Mouse (Mus musculus): ENCODE results near the gene Rmdn2. TPM values are rescaled to one million over a fixed set of nuclear protein-coding genes. Genes with fewer than 3 reads are reported as not detected.

The Rmdn2 gene
- total and polyA plus RNA-seq, 2 experiments, result 14.1 to 82.7 TPM

GRCm38 (mm10) chr17:79710246-79710842 is 98.7 kb downstream of the Rmdn2 start:
- Histone ChIP-seq H3K79me2 (ENCODE audit: control insufficient read depth, insufficient read depth, low read length) (no peaks in the 10 kb centered on the region), H3K9ac (ENCODE audit: low read depth, low read length) (no peak overlapping the region), H3K27me3 (ENCODE audit: control insufficient read depth, insufficient read depth, low read length) (peaks cover 21% of the 10 kb centered on the region), H3K4me1 (ENCODE audit: control insufficient read depth, insufficient read depth, low read length) (peaks cover 3% of the 10 kb centered on the region; the same call in 1 of the 2 replicates), H3K4me3 (ENCODE audit: insufficient read depth, low read depth, low read length) (no peak overlapping the region), H3K36me3 (ENCODE audit: control insufficient read depth, insufficient read depth, low read length) (no peaks in the 10 kb centered on the region), H3K27ac (replicated peaks; ENCODE audit: insufficient read depth, low read depth, low read length) (no peak overlapping the region)
- DNase-seq (ENCODE audit: extremely low read depth, low read depth, low spot score), result no peak
- TF ChIP-seq POLR2A (IDR thresholded peaks at IDR 0.05; ENCODE audit: extremely low read depth, insufficient read depth, low read length) (no peak), CTCF (IDR thresholded peaks at IDR 0.05; ENCODE audit: low read depth, low read length) (no peak)
- WGBS, result 45% methylated on average over 15 of the region's 15 CpGs

- Histone ChIP-seq H3K36me3 (ENCODE audit: control insufficient read depth, insufficient read depth, low read length) (no peaks in the 10 kb centered on the region), H3K4me3 (ENCODE audit: insufficient read depth, low read depth, low read length) (no peak overlapping the region), H3K4me1 (ENCODE audit: control insufficient read depth, insufficient read depth, low read length) (peaks cover 3% of the 10 kb centered on the region; the same call in 1 of the 2 replicates), H3K9ac (ENCODE audit: low read depth, low read length) (no peak overlapping the region), H3K27ac (replicated peaks; ENCODE audit: insufficient read depth, low read depth, low read length) (no peak overlapping the region), H3K79me2 (ENCODE audit: control insufficient read depth, insufficient read depth, low read length) (no peaks in the 10 kb centered on the region), H3K27me3 (ENCODE audit: control insufficient read depth, insufficient read depth, low read length) (peaks cover 21% of the 10 kb centered on the region)
- no peak for DNase-seq (ENCODE audit: extremely low read depth, low read depth, low spot score)
- 38% methylated on average over 6 of the region's 6 CpGs for WGBS
- TF ChIP-seq POLR2A (IDR thresholded peaks at IDR 0.05; ENCODE audit: extremely low read depth, insufficient read depth, low read length) (no peak), CTCF (IDR thresholded peaks at IDR 0.05; ENCODE audit: low read depth, low read length) (no peak)
These were observed 100.3 kb downstream of the Rmdn2 start for GRCm38 (mm10) chr17:79711944-79712343.

- Histone ChIP-seq H3K79me2 (ENCODE audit: control insufficient read depth, insufficient read depth, low read length) (no peaks in the 10 kb centered on the region), H3K4me3 (ENCODE audit: insufficient read depth, low read depth, low read length) (no peak overlapping the region), H3K9ac (ENCODE audit: low read depth, low read length) (no peak overlapping the region), H3K27ac (replicated peaks; ENCODE audit: insufficient read depth, low read depth, low read length) (no peak overlapping the region), H3K27me3 (ENCODE audit: control insufficient read depth, insufficient read depth, low read length) (peaks cover 21% of the 10 kb centered on the region), H3K36me3 (ENCODE audit: control insufficient read depth, insufficient read depth, low read length) (no peaks in the 10 kb centered on the region), H3K4me1 (ENCODE audit: control insufficient read depth, insufficient read depth, low read length) (peaks cover 3% of the 10 kb centered on the region; the same call in 1 of the 2 replicates)
- WGBS, result 24% methylated on average over 9 of the region's 9 CpGs
- TF ChIP-seq CTCF (IDR thresholded peaks at IDR 0.05; ENCODE audit: low read depth, low read length), result no peak
- no peak for TF ChIP-seq POLR2A (IDR thresholded peaks at IDR 0.05; ENCODE audit: extremely low read depth, insufficient read depth, low read length)
- no peak for DNase-seq (ENCODE audit: extremely low read depth, low read depth, low spot score)
These were observed 100.9 kb downstream of the Rmdn2 start for GRCm38 (mm10) chr17:79712536-79712935.

GRCm38 (mm10) chr17:79713276-79713642 is 101.6 kb downstream of the Rmdn2 start:
- peak overlapping the region; percentile 39 for H3K4me3 ChIP-seq (ENCODE audit: insufficient read depth, low read depth, low read length)
- H3K27me3 ChIP-seq (ENCODE audit: control insufficient read depth, insufficient read depth, low read length), result peaks cover 21% of the 10 kb centered on the region
- 3% methylated on average over 24 of the region's 24 CpGs for WGBS
- H3K36me3 ChIP-seq (ENCODE audit: control insufficient read depth, insufficient read depth, low read length), result no peaks in the 10 kb centered on the region
- H3K27ac ChIP-seq (replicated peaks; ENCODE audit: insufficient read depth, low read depth, low read length), result no peak overlapping the region
- TF ChIP-seq CTCF (IDR thresholded peaks at IDR 0.05; ENCODE audit: low read depth, low read length) (no peak), POLR2A (IDR thresholded peaks at IDR 0.05; ENCODE audit: extremely low read depth, insufficient read depth, low read length) (no peak)
- no peaks in the 10 kb centered on the region for H3K79me2 ChIP-seq (ENCODE audit: control insufficient read depth, insufficient read depth, low read length)
- peaks cover 3% of the 10 kb centered on the region; the same call in 1 of the 2 replicates for H3K4me1 ChIP-seq (ENCODE audit: control insufficient read depth, insufficient read depth, low read length)
- no peak for DNase-seq (ENCODE audit: extremely low read depth, low read depth, low spot score)
- no peak overlapping the region for H3K9ac ChIP-seq (ENCODE audit: low read depth, low read length)

- Histone ChIP-seq H3K9ac (ENCODE audit: low read depth, low read length) (0 out of 2 replicates have a peak overlapping the region, but pooled peaks have one; percentile 23), H3K27ac (replicated peaks; ENCODE audit: insufficient read depth, low read depth, low read length) (no peak overlapping the region), H3K36me3 (ENCODE audit: control insufficient read depth, insufficient read depth, low read length) (no peaks in the 10 kb centered on the region), H3K4me1 (ENCODE audit: control insufficient read depth, insufficient read depth, low read length) (peaks cover 3% of the 10 kb centered on the region; the same call in 1 of the 2 replicates), H3K79me2 (ENCODE audit: control insufficient read depth, insufficient read depth, low read length) (no peaks in the 10 kb centered on the region), H3K4me3 (ENCODE audit: insufficient read depth, low read depth, low read length) (peak overlapping the region; percentile 39), H3K27me3 (ENCODE audit: control insufficient read depth, insufficient read depth, low read length) (peaks cover 21% of the 10 kb centered on the region)
- TF ChIP-seq CTCF (IDR thresholded peaks at IDR 0.05; ENCODE audit: low read depth, low read length) (no peak), POLR2A (IDR thresholded peaks at IDR 0.05; ENCODE audit: extremely low read depth, insufficient read depth, low read length) (no peak)
- DNase-seq (ENCODE audit: extremely low read depth, low read depth, low spot score), result no peak
- 2% methylated on average over 63 of the region's 63 CpGs for WGBS
These were observed 102.1 kb downstream of the Rmdn2 start for GRCm38 (mm10) chr17:79713643-79714367.

Measured in liver, adult 2 months (tissue).